Mouse (Mus musculus) thymus, postnatal 36 days (tissue): ENCODE data around the gene Serpina3f.
"Not testable (repeated sequence)": the region's sequence is repeated elsewhere in the genome, so short reads cannot be mapped to it uniquely, and the experiment has no call there.

Source experiments
- DNase-seq, 2 experiments: peaks; one replicate each; pipeline ENCODE4 v3.0.0; 2022; ENCODE audit warnings: mixed read lengths in 2 of 2

Gene Serpina3f

GRCm38 (mm10) chr12:104214445-104214753 lies at the start of gene Serpina3f:
Serpina3f (plus strand) TSS chr12:104214544.
- no peak for DNase-seq

DNA sequence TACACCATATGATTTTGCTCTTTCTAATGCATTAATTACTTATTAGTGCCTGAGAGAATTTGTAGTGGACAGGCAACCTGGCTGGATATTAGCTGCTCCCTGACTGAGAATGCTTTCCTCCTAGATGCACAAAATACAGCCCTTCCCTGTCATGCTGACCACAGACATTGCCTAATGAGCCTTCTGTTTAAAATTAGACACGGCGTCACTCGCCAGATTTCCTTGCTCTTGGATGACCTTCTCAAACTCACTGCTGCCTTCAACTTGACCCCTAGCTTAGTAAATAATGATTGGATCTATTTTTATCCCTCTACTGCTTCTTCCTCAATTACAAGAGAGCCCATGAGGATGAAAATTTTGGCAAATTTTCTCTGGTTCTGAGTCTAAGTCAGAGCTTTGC lies 39.6 kb upstream of the Serpina3f start:
- no peak for DNase-seq

DNA sequence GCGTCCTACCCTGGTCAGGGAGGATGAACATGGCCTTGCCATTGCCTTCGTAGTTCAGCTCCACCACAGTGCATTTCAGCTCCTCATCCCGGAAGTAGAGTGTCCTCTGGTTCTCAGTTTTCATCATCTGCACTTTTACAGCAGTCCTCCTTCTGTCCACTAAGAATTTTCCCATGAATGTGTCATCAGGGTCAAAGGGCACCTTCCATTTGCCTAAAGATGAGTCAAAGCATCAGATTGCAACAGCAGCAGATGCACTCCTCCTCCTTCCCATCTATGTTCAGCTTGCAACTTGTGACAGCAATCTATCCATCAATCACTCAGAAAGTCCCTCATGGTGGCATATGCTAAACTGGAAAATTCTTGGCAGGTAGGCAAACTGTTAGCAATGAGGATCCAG lies 38.7 kb upstream of the Serpina3f start:
- no peak for DNase-seq

- no peak for DNase-seq
Measured at GRCm38 (mm10) chr12:104178577-104178976, 35.8 kb upstream of the Serpina3f start.

DNA sequence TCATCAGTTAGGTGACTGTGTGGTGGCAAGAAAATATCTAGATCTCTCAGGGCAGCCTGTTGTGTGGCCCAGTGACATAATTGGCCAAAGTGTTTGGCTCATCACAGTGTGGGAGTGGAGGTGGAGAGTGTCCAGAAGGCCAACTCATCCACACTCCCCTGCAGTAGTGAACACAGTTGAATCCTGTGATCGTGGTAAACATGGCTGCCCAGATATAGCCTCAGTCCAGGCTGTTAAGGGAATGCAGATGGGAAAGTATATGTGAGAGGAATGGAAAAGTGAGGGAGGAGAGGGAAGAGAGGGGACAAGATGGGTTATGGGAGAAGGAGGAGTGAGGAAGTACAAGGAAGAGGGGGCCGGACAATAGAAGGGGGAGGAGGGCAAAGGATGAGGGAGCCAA lies 35.4 kb upstream of the Serpina3f start:
- DNase-seq, result no peak

DNA sequence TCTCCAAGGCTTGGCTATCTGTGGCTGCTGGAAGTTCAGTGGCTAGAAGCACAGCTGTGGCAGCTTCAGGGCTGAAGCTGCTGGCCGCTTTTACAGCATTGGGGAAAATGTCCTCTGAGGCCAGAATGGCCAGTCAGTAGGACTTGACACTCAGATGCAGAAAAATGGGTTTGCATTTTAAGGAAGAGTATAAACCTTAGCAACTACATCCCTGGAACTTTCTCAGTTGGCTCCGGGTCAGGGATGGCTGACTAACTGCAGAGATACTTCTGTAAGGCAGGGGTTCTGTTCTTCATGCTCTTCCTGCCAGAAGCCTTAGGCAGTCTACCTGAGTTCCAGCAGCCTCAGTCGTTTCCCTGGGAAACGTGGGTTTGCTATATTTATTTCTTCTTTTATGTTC lies 29.3 kb upstream of the Serpina3f start:
- DNase-seq, result no peak

DNA sequence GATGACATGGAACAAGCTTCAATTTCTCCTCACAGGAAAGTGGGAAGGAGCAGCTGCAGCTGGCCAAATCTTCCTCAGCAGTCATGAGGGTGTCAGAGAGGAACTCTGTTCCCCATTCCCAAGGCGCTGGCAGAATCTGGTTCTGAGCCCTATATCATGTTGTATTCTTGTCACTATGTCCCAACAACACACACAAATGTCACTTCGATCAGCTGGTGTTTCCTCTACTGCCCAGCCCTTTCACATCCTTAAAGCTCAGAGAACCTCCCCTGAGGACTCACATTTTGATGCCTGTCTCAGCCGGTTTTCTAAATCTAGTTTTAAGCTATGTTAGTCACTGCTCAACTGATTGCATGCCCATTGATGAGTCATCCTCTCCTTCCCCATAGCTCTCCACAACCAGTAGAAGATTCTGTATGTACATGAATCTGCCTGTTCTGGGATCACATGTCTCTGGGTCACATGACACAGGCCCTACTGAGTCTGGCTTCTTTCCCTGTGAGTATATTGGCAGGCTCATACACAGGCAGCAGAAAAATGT lies 28.2 kb upstream of the Serpina3f start:
- DNase-seq, result no peak

- no peak for DNase-seq
Measured at GRCm38 (mm10) chr12:104189246-104189645, 25.1 kb upstream of the Serpina3f start.

- DNase-seq, result no peak
Measured at GRCm38 (mm10) chr12:104190852-104191251, 23.5 kb upstream of the Serpina3f start.

DNA sequence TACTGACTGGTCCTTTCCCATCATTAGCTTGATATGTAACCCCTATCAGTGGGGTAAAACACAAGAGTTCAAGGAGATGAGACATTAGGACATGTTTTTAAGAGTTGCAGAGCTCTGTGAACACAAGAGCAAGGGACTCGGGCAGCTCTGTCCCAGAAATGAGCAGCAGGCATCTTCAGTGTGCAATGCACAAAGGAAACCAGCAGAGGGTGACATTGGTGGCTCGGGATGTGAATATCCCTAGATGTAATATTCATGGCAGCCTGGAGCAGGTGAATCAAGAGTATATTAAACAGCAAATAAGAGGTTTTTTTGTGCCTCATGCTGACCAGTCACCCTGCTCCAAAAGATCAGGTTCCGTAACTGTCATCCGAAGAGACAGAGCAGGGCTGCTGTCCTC lies 5.2 kb upstream of the Serpina3f start:
- DNase-seq, result no peak

- DNase-seq, result no peak
Measured at GRCm38 (mm10) chr12:104209802-104210201, 4.5 kb upstream of the Serpina3f start.

DNA sequence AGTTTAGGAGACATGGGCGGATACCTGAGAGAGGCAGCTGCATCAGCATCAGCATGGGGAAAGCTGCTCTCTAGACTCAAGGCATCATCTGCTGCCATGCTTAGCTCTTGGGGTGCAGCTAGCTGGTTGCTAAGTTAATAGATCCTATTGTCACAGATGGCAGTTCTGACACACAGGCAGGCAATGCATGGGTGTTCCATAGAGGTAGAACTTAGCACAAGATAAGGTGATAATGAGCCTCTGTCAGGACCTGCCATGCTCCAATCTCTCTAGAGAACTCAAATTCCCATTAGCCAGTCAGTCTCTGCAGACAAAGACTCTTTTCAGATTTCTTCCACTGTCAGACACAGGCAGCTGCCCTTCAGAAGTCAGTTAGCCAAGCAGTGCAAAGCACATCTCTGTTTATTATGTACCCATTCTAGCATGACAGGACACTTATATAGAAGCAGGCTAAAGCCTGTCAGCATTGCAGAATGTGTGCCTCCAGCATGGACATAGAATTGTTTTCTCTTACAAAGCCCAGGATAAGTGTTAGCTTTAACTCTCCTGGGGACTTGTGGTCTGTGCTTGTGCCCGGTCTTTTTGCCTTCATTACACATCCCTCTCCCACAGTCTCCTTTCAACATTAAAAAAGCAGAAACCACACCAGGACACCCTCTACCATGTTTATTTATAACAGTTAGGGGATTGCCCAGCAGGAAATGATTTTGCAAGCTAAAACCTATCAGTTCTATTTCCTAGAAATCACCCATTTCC lies 477 bp upstream of the Serpina3f start:
- DNase-seq, result no peak

DNA sequence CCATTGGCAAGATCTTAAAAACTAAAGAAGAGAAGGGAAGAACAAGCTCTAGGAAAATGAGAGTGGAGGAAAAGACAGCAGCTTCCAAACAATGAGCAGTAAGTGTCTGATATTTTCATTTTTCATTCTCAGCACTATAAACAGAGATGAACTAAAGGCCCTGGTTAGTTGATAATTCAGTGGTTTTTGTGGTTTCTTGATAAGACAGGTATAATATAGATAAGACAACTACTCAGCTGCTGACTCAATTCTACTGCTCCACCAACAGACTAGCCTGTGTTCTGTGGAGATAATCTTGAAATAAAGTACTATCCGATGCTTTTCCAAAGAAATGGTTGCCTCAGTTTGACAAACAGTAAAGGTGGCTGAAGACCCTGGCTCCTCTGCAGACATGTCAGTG lies 905 bp downstream of the Serpina3f start:
- no peak for DNase-seq

DNA sequence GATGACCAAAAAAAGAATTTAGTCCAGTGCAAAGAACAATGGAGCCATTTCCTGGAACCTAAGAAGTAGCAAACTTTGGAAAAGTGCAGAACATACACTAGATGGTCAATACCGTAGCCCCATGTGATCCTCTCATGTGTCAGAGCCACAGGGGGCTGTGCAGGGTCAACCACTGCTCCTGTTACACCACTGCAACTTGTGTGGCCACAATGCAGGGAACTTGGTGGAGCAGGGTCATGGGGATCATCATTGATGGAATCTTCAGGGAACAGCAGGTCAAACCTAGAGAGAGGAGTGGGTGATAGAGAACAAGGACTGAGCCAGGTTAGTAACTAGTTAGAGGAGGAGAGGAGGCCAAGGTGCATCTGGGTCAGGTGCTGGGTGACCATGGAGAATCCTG lies 7.3 kb downstream of the Serpina3f start:
- no peak for DNase-seq

- DNase-seq, result no peak
Measured at GRCm38 (mm10) chr12:104223690-104224089, 9.3 kb downstream of the Serpina3f start.

- no peak for DNase-seq
Measured at GRCm38 (mm10) chr12:104224598-104225300, 10.4 kb downstream of the Serpina3f start.

GRCm38 (mm10) chr12:104230762-104231161 lies 16.4 kb downstream of the Serpina3f start:
- no peak for DNase-seq

DNA sequence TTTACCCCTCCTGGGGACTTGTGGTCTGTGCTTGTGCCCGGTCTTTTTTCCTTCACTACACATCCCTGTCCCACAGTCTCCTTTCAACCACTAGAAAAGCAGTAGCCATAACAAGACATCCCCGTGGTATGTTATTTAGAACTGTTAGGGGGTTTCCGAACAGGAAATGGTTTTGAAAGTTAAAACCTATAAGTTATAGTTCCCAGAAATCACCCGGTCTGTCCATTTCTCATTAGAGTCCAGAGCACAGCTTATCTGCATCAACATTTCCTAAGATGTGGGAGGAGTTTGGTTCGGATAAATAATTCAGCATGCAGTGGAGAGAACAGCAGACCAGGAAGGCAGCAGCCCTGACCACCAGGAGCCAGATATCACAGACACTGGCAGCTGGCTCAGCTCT lies 21.6 kb downstream of the Serpina3f start, which contains the start of gene Serpina3g:
Serpina3g (plus strand) TSS at position 331 of the 400 bp plus-strand sequence.
- DNase-seq, result no peak

DNA sequence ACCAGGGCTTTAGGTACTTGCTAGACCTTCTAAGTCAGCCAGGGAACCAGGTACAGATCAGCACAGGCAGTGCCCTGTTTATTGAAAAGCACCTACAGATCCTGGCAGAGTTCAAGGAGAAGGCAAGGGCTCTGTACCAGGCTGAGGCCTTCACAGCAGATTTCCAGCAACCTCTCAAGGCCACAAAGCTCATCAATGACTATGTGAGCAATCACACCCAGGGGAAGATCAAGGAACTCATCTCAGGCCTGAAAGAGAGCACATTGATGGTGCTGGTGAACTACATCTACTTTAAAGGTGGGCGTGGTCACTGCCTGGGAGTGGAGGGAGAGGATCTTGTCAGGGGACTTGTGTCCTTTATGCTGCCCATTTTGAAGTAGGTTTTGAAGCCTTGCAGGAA lies 23.7 kb downstream of the Serpina3f start:
- DNase-seq, result not testable (repeated sequence)

- no peak for DNase-seq
Measured at GRCm38 (mm10) chr12:104243307-104243706, 29.0 kb downstream of the Serpina3f start.

DNA sequence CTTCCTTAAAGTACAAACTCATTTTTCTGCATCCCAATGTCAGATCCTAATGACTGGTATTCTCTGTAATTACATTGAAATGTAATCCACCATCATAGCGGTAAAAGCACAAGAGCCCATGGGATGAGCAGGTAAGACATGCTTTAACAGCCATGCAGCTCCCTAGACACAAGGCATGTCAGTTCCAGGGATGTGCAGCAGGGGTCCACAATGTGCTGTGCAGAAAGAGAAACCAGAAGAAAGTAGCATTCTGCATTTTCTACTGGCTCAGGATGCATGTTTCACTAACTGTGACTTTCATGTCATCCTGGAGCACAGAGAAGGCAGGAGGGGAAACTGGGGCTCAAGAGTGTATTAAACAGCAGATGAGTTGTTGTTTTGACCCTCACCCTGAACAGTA lies 30.7 kb downstream of the Serpina3f start:
- DNase-seq, result no peak

DNA sequence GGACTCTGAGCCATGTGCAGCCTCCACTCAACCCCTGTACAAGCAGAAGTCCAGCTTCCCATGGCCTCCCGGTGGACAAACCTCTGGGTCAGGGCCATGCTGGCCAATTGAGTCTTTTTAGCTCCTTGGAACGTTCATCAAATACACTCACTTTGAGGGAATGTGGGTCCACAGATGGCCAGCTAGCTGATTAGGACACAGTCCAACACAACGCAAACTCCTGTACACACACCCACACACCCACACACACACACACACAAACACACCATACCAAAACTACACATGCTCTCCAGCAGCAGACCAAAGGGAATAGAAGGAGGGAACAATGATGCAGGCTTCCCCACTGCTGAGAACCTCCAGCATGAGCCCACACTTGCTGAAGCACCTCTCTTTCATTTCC lies 31.3 kb downstream of the Serpina3f start:
- no peak for DNase-seq

- DNase-seq, result no peak
Measured at GRCm38 (mm10) chr12:104247553-104248002, 33.2 kb downstream of the Serpina3f start.

- DNase-seq, result no peak
Measured at GRCm38 (mm10) chr12:104248231-104248630, 33.9 kb downstream of the Serpina3f start.
